Mouse (Mus musculus): ENCODE measurements at regions not wholly inside any gene's neighbourhood (a gene's known extent, or its start where the extent isn't known, plus 50 kb on each side); places are given as distances from the start of the nearest gene placed in this dataset.

DNA sequence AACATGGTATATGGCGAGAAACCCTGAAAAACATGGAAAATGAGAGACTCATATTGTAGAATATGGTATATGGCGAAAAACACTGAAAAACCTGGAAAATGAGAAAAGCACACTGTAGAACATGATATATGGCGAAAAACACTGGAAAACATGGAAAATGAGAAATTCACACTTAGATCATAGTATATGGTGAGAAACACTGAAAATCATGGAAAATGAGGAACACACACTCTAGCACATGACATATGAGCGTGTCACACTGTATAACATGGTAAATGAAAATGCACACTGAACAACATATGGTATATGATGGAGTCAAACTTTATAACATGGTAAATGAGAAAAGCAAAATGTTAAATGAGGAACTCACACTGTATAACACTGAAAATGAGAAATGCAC, 89.6 kb upstream of the Rab39b start:
- in situ Hi-C loops (cut with MboI; ENCODE audit: low sequenced_read_pairs in 2 of 2, unreplicated experiment in 2 of 2) = no loop called here

DNA sequence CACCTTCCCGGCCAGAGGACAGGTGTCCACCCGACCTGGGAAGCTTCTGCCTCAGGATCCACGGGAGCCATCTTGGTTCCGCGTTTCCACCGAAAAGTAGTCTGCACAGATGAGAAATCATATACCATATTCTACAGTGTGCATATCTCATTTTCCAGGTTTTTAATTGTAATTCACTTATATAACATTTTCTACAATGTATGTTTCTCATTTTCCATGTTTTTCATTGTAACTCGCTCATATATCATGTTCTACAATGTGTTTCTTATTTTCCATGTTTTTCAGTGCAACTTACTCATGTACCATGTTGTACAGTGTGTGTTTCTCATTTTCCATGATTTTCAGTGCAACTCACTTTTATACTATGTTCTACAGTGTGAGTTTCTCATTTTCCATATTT, 65.4 kb upstream of the Rab39b start:
- no peaks in the 10 kb centered on the region for H3K9me3 ChIP-seq (ENCODE audit: control insufficient read depth, insufficient read depth, low read depth, low read length)
- H3K36me3 ChIP-seq (ENCODE audit: control insufficient read depth, insufficient read depth, low read length, poor library complexity, severe bottlenecking) = no peaks in the 10 kb centered on the region
- no peak overlapping the region for H3K9ac ChIP-seq (ENCODE audit: insufficient read depth, low read depth, low read length, poor library complexity, severe bottlenecking)
- H3K4me3 ChIP-seq (ENCODE audit: insufficient read depth in 1 of 2, low read depth in 1 of 2, low read length in 2 of 2, poor library complexity in 1 of 2, severe bottlenecking in 1 of 2) = no peak overlapping the region
- no peak for TF ChIP-seq CHD2 (IDR thresholded peaks at IDR 0.05; ENCODE audit: low read depth, low read length)
- no peak for TF ChIP-seq ZNF384 (IDR thresholded peaks at IDR 0.05; ENCODE audit: low read depth, low read length)
- no peak for TF ChIP-seq MAFK (IDR thresholded peaks at IDR 0.05; ENCODE audit: insufficient read depth, low read depth, low read length)
- TF ChIP-seq HCFC1 (IDR thresholded peaks at IDR 0.05; ENCODE audit: borderline replicate concordance, insufficient read depth, low read length) = no peak
- no peak for TF ChIP-seq ZC3H11A (IDR thresholded peaks at IDR 0.05; ENCODE audit: borderline replicate concordance, low read depth, low read length)
- in situ Hi-C loops (cut with MboI; ENCODE audit: low sequenced_read_pairs in 2 of 2, unreplicated experiment in 2 of 2) = no loop called here
- no peak overlapping the region for H3K27ac ChIP-seq (ENCODE audit: insufficient read depth, low read depth, low read length, poor library complexity, severe bottlenecking)
- no peaks in the 10 kb centered on the region for H3K4me1 ChIP-seq (ENCODE audit: control insufficient read depth in 2 of 2, insufficient read depth in 2 of 2, low read length in 2 of 2, poor library complexity in 1 of 2)
- no peak for DNase-seq (ENCODE audit: low read depth, low spot score)

More for the DNA sequence above, 89.6 kb upstream of the Rab39b start:
- no peaks in the 10 kb centered on the region for H3K9me3 ChIP-seq (ENCODE audit: control insufficient read depth, insufficient read depth, low read depth, low read length)
- no peaks in the 10 kb centered on the region for H3K36me3 ChIP-seq (ENCODE audit: control insufficient read depth, insufficient read depth, low read length, poor library complexity, severe bottlenecking)
- H3K4me3 ChIP-seq (ENCODE audit: insufficient read depth in 1 of 2, low read depth in 1 of 2, low read length in 2 of 2, poor library complexity in 1 of 2, severe bottlenecking in 1 of 2) = no peak overlapping the region
- no peaks in the 10 kb centered on the region for H3K4me1 ChIP-seq (ENCODE audit: control insufficient read depth in 2 of 2, insufficient read depth in 2 of 2, low read length in 2 of 2, poor library complexity in 1 of 2)
- no peak for DNase-seq (ENCODE audit: low read depth, low spot score)
- no peak overlapping the region for H3K27ac ChIP-seq (ENCODE audit: insufficient read depth, low read depth, low read length, poor library complexity, severe bottlenecking)
- no peak overlapping the region for H3K9ac ChIP-seq (ENCODE audit: insufficient read depth, low read depth, low read length, poor library complexity, severe bottlenecking)
- TF ChIP-seq CHD2 (IDR thresholded peaks at IDR 0.05; ENCODE audit: low read depth, low read length) (no peak), MAFK (IDR thresholded peaks at IDR 0.05; ENCODE audit: insufficient read depth, low read depth, low read length) (no peak), ZNF384 (IDR thresholded peaks at IDR 0.05; ENCODE audit: low read depth, low read length) (no peak), HCFC1 (IDR thresholded peaks at IDR 0.05; ENCODE audit: borderline replicate concordance, insufficient read depth, low read length) (no peak), ZC3H11A (IDR thresholded peaks at IDR 0.05; ENCODE audit: borderline replicate concordance, low read depth, low read length) (no peak)
